26 mouse cellular contexts compared by ENCODE assay signal in the genomic region with DNA sequence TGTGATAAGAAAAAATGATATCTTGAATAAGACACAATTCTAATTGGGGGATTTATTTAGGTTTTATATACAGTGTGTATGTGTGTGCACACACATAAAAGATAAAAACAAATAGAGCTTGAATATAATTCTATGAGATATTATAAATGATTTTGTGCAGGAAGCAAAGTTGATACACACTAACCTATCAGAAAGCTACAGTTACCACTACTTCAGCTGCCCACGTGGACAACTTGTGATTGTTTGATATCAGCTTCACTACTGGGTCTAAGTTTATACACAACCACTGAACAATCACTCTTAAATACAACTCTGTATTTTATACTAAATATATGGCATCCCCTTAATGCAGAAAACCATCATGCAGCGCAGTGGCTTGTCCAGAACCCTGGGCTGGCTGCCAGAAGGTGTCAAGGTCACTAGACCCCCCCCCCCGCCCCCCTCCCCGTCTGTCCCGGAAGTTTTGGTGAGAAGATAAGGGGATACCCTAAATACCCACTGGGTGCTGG.
DNase-seq lines count a peak whose midpoint lies in the region; ATAC-seq and TF ChIP-seq lines count a peak whose summit lies in the region.
"Had no signal": no experiment of that assay in that cellular context is flagged by ENCODE, and none has a peak within 500 bp of the region (broad histone marks: within the 10 kb centered on the region; RNA-seq: fewer than 3 reads in every experiment).

No protein-coding gene starts in this region.

- H3K27me3 ChIP-seq in MEL (ENCODE audit: control insufficient read depth in 1 of 2, insufficient read depth in 2 of 2, low read length in 2 of 2) = no peaks in the 10 kb centered on the region
- H3K27me3 ChIP-seq in liver, embryonic 11.5 days (replicated peaks; ENCODE audit: control insufficient read depth, insufficient read depth, low read length) = no peaks in the 10 kb centered on the region
- H3K27me3 ChIP-seq: CH12.LX; embryonic facial prominence, embryonic 13.5 days; embryonic facial prominence, embryonic 15.5 days; forebrain, embryonic 12.5 days had no signal

- peak; percentile 47; the same call in 1 of the 2 replicates for ATAC-seq in megakaryocyte progenitor cell, adult 5-6 weeks (replicated peaks; ENCODE audit: poor library complexity)
- ATAC-seq in liver, embryonic 11.5 days (replicated peaks; ENCODE audit: low FRiP score) = no peak
- ATAC-seq: CD4-positive, CD25-positive, alpha-beta regulatory T cell, adult 4 months; forebrain, embryonic 14.5 days; forebrain, embryonic 16.5 days had no signal

- TF ChIP-seq CTCF in MEL (IDR thresholded peaks at IDR 0.05 in 2 of 3, conservative IDR thresholded peaks at IDR 0.05 in 1 of 3; ENCODE audit: control insufficient read depth in 1 of 3, insufficient read depth in 1 of 3, low read depth in 2 of 3, low read length in 3 of 3, poor library complexity in 1 of 3, severe bottlenecking in 1 of 3) = no peak

- peak; percentile 31 to 53; a peak in 3 of 4 replicates for TF ChIP-seq EP300 in MEL (IDR thresholded peaks at IDR 0.05; ENCODE audit: low read depth in 1 of 2, low read length in 2 of 2)

- H3K9ac ChIP-seq in MEL (ENCODE audit: control insufficient read depth, low read depth, low read length, poor library complexity, severe bottlenecking) = no peak overlapping the region
- no peak overlapping the region for H3K9ac ChIP-seq in liver, embryonic 11.5 days (ENCODE audit: low read depth, low read length)
- H3K9ac ChIP-seq: embryonic facial prominence, embryonic 13.5 days; embryonic facial prominence, embryonic 15.5 days; forebrain, embryonic 12.5 days had no signal

- no peak for TF ChIP-seq POLR2A in MEL (IDR thresholded peaks at IDR 0.05; ENCODE audit: control insufficient read depth in 1 of 2, insufficient read depth in 1 of 2, low read depth in 1 of 2, low read length in 2 of 2, poor library complexity in 1 of 2)

- H3K4me1 ChIP-seq in MEL (ENCODE audit: control insufficient read depth in 1 of 2, insufficient read depth in 2 of 2, low read length in 2 of 2) = peaks cover 2 to 8% of the 10 kb centered on the region in 2 experiments
- no peaks in the 10 kb centered on the region for H3K4me1 ChIP-seq in liver, embryonic 11.5 days (replicated peaks; ENCODE audit: control insufficient read depth, insufficient read depth, low read length)
- H3K4me1 ChIP-seq: forebrain, embryonic 10.5 days had no signal

- WGBS in liver, embryonic 11.5 days = 56% methylated on average over 5 of the region's 5 CpGs

- no peak overlapping the region for H3K27ac ChIP-seq in MEL (ENCODE audit: control insufficient read depth, low read depth, low read length)
- no peak overlapping the region for H3K27ac ChIP-seq in liver, embryonic 11.5 days (ENCODE audit: low read depth, low read length)
- H3K27ac ChIP-seq: embryonic facial prominence, embryonic 13.5 days; embryonic facial prominence, embryonic 15.5 days; forebrain, embryonic 10.5 days; forebrain, embryonic 12.5 days had no signal

- H3K9me3 ChIP-seq in MEL (replicated peaks; ENCODE audit: insufficient read depth, low read length) = no peaks in the 10 kb centered on the region
- no peaks in the 10 kb centered on the region for H3K9me3 ChIP-seq in liver, embryonic 11.5 days (ENCODE audit: control insufficient read depth, low read length)
- H3K9me3 ChIP-seq: embryonic facial prominence, embryonic 13.5 days; embryonic facial prominence, embryonic 15.5 days; forebrain, embryonic 10.5 days; forebrain, embryonic 12.5 days; G1E had no signal

- DNase-seq in 416B (ENCODE audit: low read depth) = peak; percentile 93
- DNase-seq in MEL (ENCODE audit: low read depth, low spot score) = peak; percentile 32
- DNase-seq in liver, embryonic 11.5 days (ENCODE audit: low spot score) = no peak
- DNase-seq in MN1 (ENCODE audit: low spot score) = no peak
- DNase-seq: adrenal gland, adult 2 months; adrenal gland, postnatal 10 days; adrenal gland, postnatal 25 days; B cell, adult 2 months; cerebellum, adult 11 months; cerebellum, adult 18-20 months; cerebellum, adult 8-10 months; cerebellum, adult 9-11 months; cerebellum, postnatal 14 days; cerebellum, postnatal 36 days; embryo, embryonic 11 days had no signal

- H3K4me3 ChIP-seq in MEL (ENCODE audit: control insufficient read depth in 1 of 2, insufficient read depth in 1 of 2, low read depth in 2 of 2, low read length in 2 of 2) = no peak overlapping the region
- no peak overlapping the region for H3K4me3 ChIP-seq in liver, embryonic 11.5 days (ENCODE audit: low read depth, low read length)
- H3K4me3 ChIP-seq: embryonic facial prominence, embryonic 13.5 days; embryonic facial prominence, embryonic 15.5 days; erythroblast, embryonic 14.5 days; forebrain, embryonic 10.5 days; forebrain, embryonic 12.5 days had no signal

- no peak overlapping the region for H3K4me2 ChIP-seq in liver, embryonic 11.5 days
- H3K4me2 ChIP-seq: embryonic facial prominence, embryonic 13.5 days; embryonic facial prominence, embryonic 15.5 days; forebrain, embryonic 12.5 days had no signal

- H3K36me3 ChIP-seq in MEL (ENCODE audit: control insufficient read depth in 1 of 2, insufficient read depth in 2 of 2, low read length in 2 of 2) = peaks cover 0 to 9% of the 10 kb centered on the region in 2 experiments; a peak in 2 of 4 replicates
- H3K36me3 ChIP-seq in liver, embryonic 11.5 days (ENCODE audit: control insufficient read depth, insufficient read depth, low read length) = no peaks in the 10 kb centered on the region
- H3K36me3 ChIP-seq: embryonic facial prominence, embryonic 13.5 days; embryonic facial prominence, embryonic 15.5 days; forebrain, embryonic 10.5 days; forebrain, embryonic 12.5 days had no signal

- H3K79me2 ChIP-seq in MEL (ENCODE audit: control insufficient read depth, insufficient read depth, low read length, poor library complexity) = no peaks in the 10 kb centered on the region

- TF ChIP-seq RAD21 in MEL (IDR thresholded peaks at IDR 0.05; ENCODE audit: low read depth, low read length) = no peak

TF ChIP-seq in MEL, 35 proteins besides CTCF, POLR2A, EP300 and RAD21:
- TF ChIP-seq JUND (IDR thresholded peaks at IDR 0.05; ENCODE audit: low read depth, low read length) (no peak), MXI1 (IDR thresholded peaks at IDR 0.05; ENCODE audit: low read depth, low read length) (no peak; the same call in 1 of the 2 replicates), SMC3 (IDR thresholded peaks at IDR 0.05; ENCODE audit: low read depth, low read length) (no peak), KAT2A (conservative IDR thresholded peaks at IDR 0.05; ENCODE audit: low read depth, low read length) (no peak), POLR2AphosphoS5 (IDR thresholded peaks at IDR 0.05; ENCODE audit: borderline replicate concordance, low read depth, low read length) (no peak), ZKSCAN1 (IDR thresholded peaks at IDR 0.05; ENCODE audit: low read depth, low read length) (no peak), E2F4 (IDR thresholded peaks at IDR 0.05; ENCODE audit: borderline replicate concordance, low read depth, low read length) (no peak), MAZ (IDR thresholded peaks at IDR 0.05; ENCODE audit: low read depth, low read length) (no peak), POLR2AphosphoS2 (IDR thresholded peaks at IDR 0.05; ENCODE audit: low read length) (no peak), RCOR1 (IDR thresholded peaks at IDR 0.05; ENCODE audit: low read depth, low read length) (peak; percentile 48; the same call in 1 of the 2 replicates), CHD1 (IDR thresholded peaks at IDR 0.05; ENCODE audit: low read depth, low read length) (no peak), NELFE (IDR thresholded peaks at IDR 0.05; ENCODE audit: low read depth, low read length) (no peak), UBTF (IDR thresholded peaks at IDR 0.05; ENCODE audit: borderline replicate concordance, insufficient read depth, low read depth, low read length) (no peak), MAFK (IDR thresholded peaks at IDR 0.05; ENCODE audit: borderline replicate concordance, low read depth, low read length) (no peak), HCFC1 (IDR thresholded peaks at IDR 0.05; ENCODE audit: low read depth, low read length) (no peak), USF1 (IDR thresholded peaks at IDR 0.05; ENCODE audit: low read depth, low read length) (peak; percentile 81), MYC (IDR thresholded peaks at IDR 0.05; ENCODE audit: low read depth, low read length) (no peak), MEF2A (IDR thresholded peaks at IDR 0.05; ENCODE audit: extremely low read depth, insufficient replicate concordance, low read depth, low read length, poor library complexity, severe bottlenecking) (no peak), TBP (IDR thresholded peaks at IDR 0.05; ENCODE audit: low read depth, low read length) (no peak), ZNF384 (IDR thresholded peaks at IDR 0.05; ENCODE audit: low read depth, low read length) (no peak), BHLHE40 (IDR thresholded peaks at IDR 0.05; ENCODE audit: borderline replicate concordance, low read depth, low read length) (no peak), MAX (IDR thresholded peaks at IDR 0.05; ENCODE audit: low read length) (peak; percentile 54), GABPA (IDR thresholded peaks at IDR 0.05; ENCODE audit: low read depth, low read length) (no peak), TCF12 (IDR thresholded peaks at IDR 0.05; ENCODE audit: low read depth, low read length) (0 out of 2 replicates have a peak, but pooled peaks have one; percentile 26), TAL1 (IDR thresholded peaks at IDR 0.05; ENCODE audit: low read length) (no peak), ZC3H11A (IDR thresholded peaks at IDR 0.05; ENCODE audit: low read depth, low read length) (no peak), USF2 (IDR thresholded peaks at IDR 0.05; ENCODE audit: borderline replicate concordance in 1 of 2, insufficient read depth in 1 of 2, low read depth in 1 of 2, low read length in 2 of 2) (peak in 1 of 2 experiments; percentile 29; a peak in 1 of 4 replicates), ZMIZ1 (IDR thresholded peaks at IDR 0.05; ENCODE audit: low read depth, low read length) (no peak), ETS1 (IDR thresholded peaks at IDR 0.05; ENCODE audit: low read depth, low read length) (no peak), CHD2 (IDR thresholded peaks at IDR 0.05; ENCODE audit: low read length) (no peak)

Comparison
In these comparisons a context has a peak if more than half of its experiments do, and no peak if none do; other contexts are left out.
1. DNase-seq: peak in 416B (single experiment) and MEL (single experiment); none in liver, embryonic 11.5 days (single experiment) and MN1 (single experiment).